ENCODE assay signal across 8 mouse cellular contexts in genomic region chr2:16356921-16357837, GRCm38 (mm10). TPM values are rescaled to one million over a fixed set of nuclear protein-coding genes. Genes with fewer than 3 reads are reported as not detected.
DNase-seq lines count a peak whose midpoint lies in the region; ATAC-seq lines count a peak whose summit lies in the region.

No protein-coding gene starts in this region.

- peak overlapping the region; percentile 64 for H3K4me3 ChIP-seq in stomach, embryonic 15.5 days (replicated peaks)

- peak overlapping the region; percentile 88 for H3K4me2 ChIP-seq in stomach, embryonic 15.5 days

- no peak for ATAC-seq in stomach, embryonic 15.5 days (ENCODE audit: insufficient read depth, low FRiP score, low read depth)

- WGBS in stomach, embryonic 15.5 days = 4% methylated on average over 33 of the region's 33 CpGs

- DNase-seq in ovary, postnatal 10 days (ENCODE audit: low spot score) = peak; percentile 21
- no peak for DNase-seq in ovary, adult 18-20 months (ENCODE audit: low spot score)
- peak; percentile 43 for DNase-seq in cerebellum, adult 9-10 months
- peak; percentile 6 to 31 for DNase-seq in gastrocnemius, postnatal 36 days
- peak; percentile 61 for DNase-seq in kidney, adult 9 months
- peak; percentile 17 for DNase-seq in lung, postnatal 14 days
- no peak for DNase-seq in layer of hippocampus, adult 11-12 months (ENCODE audit: low spot score)

- H3K36me3 ChIP-seq in stomach, embryonic 15.5 days = no peaks in the 10 kb centered on the region

- H3K4me1 ChIP-seq in stomach, embryonic 15.5 days = peaks cover 7% of the 10 kb centered on the region; the same call in 1 of the 2 replicates

- no peaks in the 10 kb centered on the region for H3K27me3 ChIP-seq in stomach, embryonic 15.5 days (replicated peaks)

- intact Hi-C loops in gastrocnemius, postnatal 36 days (cut with DNase I) = loop anchor here (5.0 kb wide), 1 partner anchor 1060 kb away; no protein-coding TSS in a partner anchor

- peak overlapping the region; percentile 79 for H3K27ac ChIP-seq in stomach, embryonic 15.5 days

- no peaks in the 10 kb centered on the region for H3K9me3 ChIP-seq in stomach, embryonic 15.5 days

- peak overlapping the region; percentile 52 for H3K9ac ChIP-seq in stomach, embryonic 15.5 days

RNA-seq across cellular contexts. Expression of gene Plxdc2, which starts 1.1 kb away (rescaled TPM):
- 10 to 100 TPM; 12.5 to 13.3 TPM for total RNA-seq in gastrocnemius, postnatal 36 days (2021)
- 27.1 and 29.4 TPM in 2 replicates for polyA plus RNA-seq in stomach, embryonic 15.5 days (2015; fragmentation: Nextera tagmentation; extraction: Ambion mirVana)

Comparison
In these comparisons a context has a peak if more than half of its experiments do, and no peak if none do; other contexts are left out.
1. DNase-seq: peak in ovary, postnatal 10 days (single experiment), cerebellum, adult 9-10 months (single experiment), gastrocnemius, postnatal 36 days (2 of 2), kidney, adult 9 months (single experiment) and lung, postnatal 14 days (single experiment); none in ovary, adult 18-20 months (single experiment) and layer of hippocampus, adult 11-12 months (single experiment).